Mouse (Mus musculus) stomach, embryonic 15.5 days (tissue): ENCODE measurements at regions not wholly inside any gene's neighbourhood (a gene's known extent, or its start where the extent isn't known, plus 50 kb on each side); places are given as distances from the start of the nearest gene placed in this dataset.

ENCODE experiments used
- ATAC-seq: fragments of 200-750 bp; cut with Nextera tagmentation; 2 replicates; pipeline ENCODE4 v1.8.0; 2017; ENCODE audit warnings: low read depth, moderate number of reproducible peaks, moderate TSS enrichment; ENCODE audit not compliant: insufficient read depth, low FRiP score
- H3K27ac ChIP-seq: fragments of 300-500 bp; sonication (generic); 2 replicates; pipeline ENCODE4 v1.5.1; 2015; ENCODE audit warnings: mild to moderate bottlenecking, inconsistent platforms
- H3K27me3 ChIP-seq: fragments of 300-500 bp; sonication (generic); replicated peaks from 2 replicates; pipeline ENCODE4 v1.6.1; 2015; ENCODE audit warnings: inconsistent platforms
- H3K36me3 ChIP-seq: fragments of 300-500 bp; sonication (generic); 2 replicates; pipeline ENCODE4 v1.6.1; 2015; ENCODE audit warnings: inconsistent platforms
- H3K4me1 ChIP-seq: fragments of 300-500 bp; sonication (generic); 2 replicates; pipeline ENCODE4 v1.6.1; 2015; ENCODE audit warnings: inconsistent platforms
- H3K4me2 ChIP-seq: fragments of 300-500 bp; sonication (generic); 2 replicates; pipeline ENCODE4 v1.6.1; 2015; ENCODE audit warnings: mild to moderate bottlenecking, inconsistent platforms
- H3K4me3 ChIP-seq: fragments of 300-500 bp; sonication (generic); replicated peaks from 2 replicates; pipeline ENCODE4 v1.5.1; 2015; ENCODE audit warnings: inconsistent platforms
- H3K9ac ChIP-seq: fragments of 300-500 bp; sonication (generic); 2 replicates; pipeline ENCODE4 v1.6.1; 2015; ENCODE audit warnings: inconsistent platforms
- H3K9me3 ChIP-seq: fragments of 300-500 bp; sonication (generic); 2 replicates; pipeline ENCODE4 v1.6.1; 2016; ENCODE audit warnings: inconsistent platforms
- WGBS: fragments of 180-500 bp; shearing (Covaris S2); methylation state at CpG from one replicate; pipeline ENCODE4 v1.1.7; 2015; 5-methylcytosine and 5-hydroxymethylcytosine counted together

GRCm38 (mm10) chr15:85634322-85635141 lies 52.3 kb upstream of the Wnt7b start:
- peak overlapping the region; percentile 65 for H3K9ac ChIP-seq
- H3K4me3 ChIP-seq, result peak overlapping the region; percentile 60
- ATAC-seq, result peak; percentile 98
- peak overlapping the region; percentile 95 for H3K27ac ChIP-seq
- no peaks in the 10 kb centered on the region for H3K9me3 ChIP-seq
- peaks cover 5% of the 10 kb centered on the region for H3K4me1 ChIP-seq
- H3K27me3 ChIP-seq, result no peaks in the 10 kb centered on the region
- H3K4me2 ChIP-seq, result peak overlapping the region; percentile 74
- H3K36me3 ChIP-seq, result no peaks in the 10 kb centered on the region
- under 1% methylated on average over 58 of the region's 58 CpGs for WGBS

- no peak overlapping the region for H3K9ac ChIP-seq
- ATAC-seq, result no peak
- H3K27ac ChIP-seq, result peak overlapping the region; percentile 95; the same call in 1 of the 2 replicates
These were observed 53.2 kb upstream of the Wnt7b start for GRCm38 (mm10) chr15:85635425-85635824.

GRCm38 (mm10) chr15:85639566-85639965 lies 57.3 kb upstream of the Wnt7b start:
- Histone ChIP-seq H3K27me3 (no peaks in the 10 kb centered on the region), H3K9me3 (no peaks in the 10 kb centered on the region), H3K4me1 (peaks cover 5% of the 10 kb centered on the region), H3K27ac (no peak overlapping the region), H3K4me2 (no peak overlapping the region), H3K9ac (no peak overlapping the region), H3K36me3 (no peaks in the 10 kb centered on the region), H3K4me3 (no peak overlapping the region)
- ATAC-seq, result no peak
- 70% methylated on average over 2 of the region's 2 CpGs for WGBS

More at GRCm38 (mm10) chr15:85635425-85635824, 53.2 kb upstream of the Wnt7b start:
- no peaks in the 10 kb centered on the region for H3K9me3 ChIP-seq
- peaks cover 5% of the 10 kb centered on the region for H3K4me1 ChIP-seq
- peak overlapping the region; percentile 74 for H3K4me2 ChIP-seq
- H3K36me3 ChIP-seq, result no peaks in the 10 kb centered on the region
- H3K4me3 ChIP-seq, result peak overlapping the region; percentile 60; the same call in 1 of the 2 replicates
- no peaks in the 10 kb centered on the region for H3K27me3 ChIP-seq
- 88% methylated on average over 6 of the region's 6 CpGs for WGBS

- no peaks in the 10 kb centered on the region for H3K9me3 ChIP-seq
- 65% methylated on average over 15 of the region's 15 CpGs for WGBS
- H3K27me3 ChIP-seq, result no peaks in the 10 kb centered on the region
- ATAC-seq, result no peak
- H3K4me3 ChIP-seq, result no peak overlapping the region
- H3K4me1 ChIP-seq, result peaks cover 10% of the 10 kb centered on the region
- H3K4me2 ChIP-seq, result no peak overlapping the region
- H3K9ac ChIP-seq, result no peak overlapping the region
- H3K36me3 ChIP-seq, result no peaks in the 10 kb centered on the region
- no peak overlapping the region for H3K27ac ChIP-seq
These were observed 59.1 kb upstream of the Wnt7b start for GRCm38 (mm10) chr15:85641120-85642080.

GRCm38 (mm10) chr15:85645396-85645795 lies 63.1 kb upstream of the Wnt7b start:
- Histone ChIP-seq H3K27ac (peak overlapping the region; percentile 67), H3K9me3 (no peaks in the 10 kb centered on the region), H3K4me3 (peak overlapping the region; percentile 53), H3K36me3 (no peaks in the 10 kb centered on the region), H3K9ac (0 out of 2 replicates have a peak overlapping the region, but pooled peaks have one; percentile 72), H3K4me1 (peaks cover 19% of the 10 kb centered on the region), H3K4me2 (peak overlapping the region; percentile 92), H3K27me3 (no peaks in the 10 kb centered on the region)
- no peak for ATAC-seq
- WGBS, result 51% methylated on average over 8 of the region's 8 CpGs

- Histone ChIP-seq H3K9me3 (no peaks in the 10 kb centered on the region), H3K4me2 (peak overlapping the region; percentile 92), H3K4me1 (peaks cover 19% of the 10 kb centered on the region), H3K36me3 (no peaks in the 10 kb centered on the region), H3K27me3 (no peaks in the 10 kb centered on the region), H3K27ac (peak overlapping the region; percentile 67), H3K4me3 (peak overlapping the region; percentile 53), H3K9ac (peak overlapping the region; percentile 72)
- WGBS, result 1% methylated on average over 33 of the region's 33 CpGs
- no peak for ATAC-seq
These were observed 63.8 kb upstream of the Wnt7b start for GRCm38 (mm10) chr15:85645971-85646638.

GRCm38 (mm10) chr15:85646639-85647277 lies 64.5 kb upstream of the Wnt7b start:
- Histone ChIP-seq H3K9ac (peak overlapping the region; percentile 72; the same call in 1 of the 2 replicates), H3K4me3 (peak overlapping the region; percentile 53), H3K36me3 (no peaks in the 10 kb centered on the region), H3K9me3 (no peaks in the 10 kb centered on the region), H3K4me2 (peak overlapping the region; percentile 92), H3K27me3 (no peaks in the 10 kb centered on the region), H3K27ac (peak overlapping the region; percentile 67; the same call in 1 of the 2 replicates), H3K4me1 (peaks cover 19% of the 10 kb centered on the region)
- WGBS, result 29% methylated on average over 10 of the region's 10 CpGs
- peak; percentile 25; the same call in 1 of the 2 replicates for ATAC-seq

- Histone ChIP-seq H3K27me3 (no peaks in the 10 kb centered on the region), H3K9me3 (no peaks in the 10 kb centered on the region), H3K4me3 (no peak overlapping the region), H3K9ac (no peak overlapping the region), H3K27ac (no peak overlapping the region), H3K4me1 (peaks cover 25% of the 10 kb centered on the region), H3K4me2 (no peak overlapping the region), H3K36me3 (no peaks in the 10 kb centered on the region)
- no peak for ATAC-seq
- 75% methylated on average over 6 of the region's 6 CpGs for WGBS
These were observed 65.3 kb upstream of the Wnt7b start for GRCm38 (mm10) chr15:85647593-85647992.

GRCm38 (mm10) chr15:85650241-85650640 lies 68.0 kb upstream of the Wnt7b start:
- 78% methylated on average over 5 of the region's 5 CpGs for WGBS
- peaks cover 43% of the 10 kb centered on the region for H3K4me1 ChIP-seq
- no peak overlapping the region for H3K4me3 ChIP-seq
- no peak for ATAC-seq
- no peaks in the 10 kb centered on the region for H3K9me3 ChIP-seq
- no peak overlapping the region for H3K27ac ChIP-seq
- H3K36me3 ChIP-seq, result no peaks in the 10 kb centered on the region
- H3K27me3 ChIP-seq, result no peaks in the 10 kb centered on the region
- no peak overlapping the region for H3K9ac ChIP-seq
- H3K4me2 ChIP-seq, result no peak overlapping the region

- Histone ChIP-seq H3K4me1 (peaks cover 43% of the 10 kb centered on the region), H3K9me3 (no peaks in the 10 kb centered on the region), H3K27ac (0 out of 2 replicates have a peak overlapping the region, but pooled peaks have one; percentile 97), H3K27me3 (no peaks in the 10 kb centered on the region), H3K36me3 (no peaks in the 10 kb centered on the region), H3K9ac (no peak overlapping the region), H3K4me3 (no peak overlapping the region), H3K4me2 (no peak overlapping the region)
- 77% methylated on average over 9 of the region's 9 CpGs for WGBS
- ATAC-seq, result no peak
These were observed 69.6 kb upstream of the Wnt7b start for GRCm38 (mm10) chr15:85651718-85652420.
